Mouse (Mus musculus) kidney, postnatal 14 days (tissue): ENCODE data around the gene Mrrf.
A peak's percentile ranks its signal among the peaks of the same experiment; 100 is the strongest.
"Not testable (repeated sequence)": the region's sequence is repeated elsewhere in the genome, so short reads cannot be mapped to it uniquely, and the experiment has no call there.

Experiments
- DNase-seq: peaks from one replicate; pipeline ENCODE4 v3.0.0; 2022; ENCODE audit warnings: mixed read lengths

Gene Mrrf

GRCm38 (mm10) chr2:36135887-36136286 lies 302 bp upstream of the Mrrf start:
- no peak for DNase-seq

- no peak for DNase-seq
Observed at GRCm38 (mm10) chr2:36139096-36139495, 2.9 kb downstream of the Mrrf start.

GRCm38 (mm10) chr2:36148876-36149365 lies 12.7 kb downstream of the Mrrf start:
- DNase-seq: no peak

GRCm38 (mm10) chr2:36152401-36152800 lies 16.2 kb downstream of the Mrrf start:
- DNase-seq: not testable (repeated sequence)

GRCm38 (mm10) chr2:36157461-36157860 lies 21.3 kb downstream of the Mrrf start:
- no peak for DNase-seq

GRCm38 (mm10) chr2:36159336-36159735 lies 23.1 kb downstream of the Mrrf start:
- DNase-seq: no peak

GRCm38 (mm10) chr2:36167990-36168618 lies 31.9 kb downstream of the Mrrf start:
- no peak for DNase-seq

- DNase-seq: no peak
Observed at GRCm38 (mm10) chr2:36169176-36169575, 33.0 kb downstream of the Mrrf start.

GRCm38 (mm10) chr2:36172136-36172535 lies 35.9 kb downstream of the Mrrf start:
- no peak for DNase-seq

GRCm38 (mm10) chr2:36172574-36172973 lies 36.4 kb downstream of the Mrrf start:
- peak; percentile 14 for DNase-seq

GRCm38 (mm10) chr2:36179487-36179886 lies 43.3 kb downstream of the Mrrf start:
- DNase-seq: no peak

GRCm38 (mm10) chr2:36181587-36182368 lies 45.6 kb downstream of the Mrrf start:
- not testable (repeated sequence) for DNase-seq

- DNase-seq: peak; percentile 22
Observed at GRCm38 (mm10) chr2:36183278-36183677, 47.1 kb downstream of the Mrrf start.

GRCm38 (mm10) chr2:36184192-36184591 lies 48.0 kb downstream of the Mrrf start:
- no peak for DNase-seq

GRCm38 (mm10) chr2:36184876-36185275 lies 48.7 kb downstream of the Mrrf start:
- DNase-seq: no peak

GRCm38 (mm10) chr2:36189200-36189599 lies 53.0 kb downstream of the Mrrf start:
- not testable (repeated sequence) for DNase-seq

- DNase-seq: no peak
Observed at GRCm38 (mm10) chr2:36191098-36191941, 55.1 kb downstream of the Mrrf start.

GRCm38 (mm10) chr2:36197021-36197420 lies 60.8 kb downstream of the Mrrf start:
- DNase-seq: no peak

- DNase-seq: peak; percentile 72
Observed at GRCm38 (mm10) chr2:36197919-36198881, 62.0 kb downstream of the Mrrf start.

- no peak for DNase-seq
Observed at GRCm38 (mm10) chr2:36198882-36199262, 62.7 kb downstream of the Mrrf start.

GRCm38 (mm10) chr2:36200813-36201212 lies 64.6 kb downstream of the Mrrf start:
- no peak for DNase-seq
